Mouse (Mus musculus): ENCODE measurements around the gene Ttc6. TPM values are rescaled to one million over a fixed set of nuclear protein-coding genes. Genes with fewer than 3 reads are reported as not detected.

Ttc6 gene
- polyA plus RNA-seq, 1 experiment from 2014 or later = 0.20 TPM

- under 1% methylated on average over 62 of the region's 63 CpGs for WGBS
- Histone ChIP-seq H3K9me3 (no peaks in the 10 kb centered on the region), H3K4me3 (peak overlapping the region; percentile 40), H3K4me2 (replicated peaks) (peak overlapping the region; percentile 65), H3K9ac (0 out of 2 replicates have a peak overlapping the region, but pooled peaks have one; percentile 43), H3K4me1 (peaks cover 34% of the 10 kb centered on the region), H3K27ac (no peak overlapping the region), H3K36me3 (no peaks in the 10 kb centered on the region), H3K27me3 (peaks cover 88% of the 10 kb centered on the region)
- peak; percentile 38; the same call in 1 of the 2 replicates for ATAC-seq (ENCODE audit: low FRiP score, low read depth)
Observed at GRCm38 (mm10) chr12:57538588-57539550, 25.0 kb upstream of the Ttc6 start.

GRCm38 (mm10) chr12:57539551-57539985 lies 24.3 kb upstream of the Ttc6 start:
- no peaks in the 10 kb centered on the region for H3K36me3 ChIP-seq
- H3K9me3 ChIP-seq = no peaks in the 10 kb centered on the region
- ATAC-seq (ENCODE audit: low FRiP score, low read depth) = no peak
- peak overlapping the region; percentile 40; the same call in 1 of the 2 replicates for H3K4me3 ChIP-seq
- WGBS = 1% methylated on average over 10 of the region's 10 CpGs
- H3K4me1 ChIP-seq = peaks cover 32% of the 10 kb centered on the region
- H3K27me3 ChIP-seq = peaks cover 88% of the 10 kb centered on the region
- H3K27ac ChIP-seq = no peak overlapping the region
- H3K4me2 ChIP-seq (replicated peaks) = peak overlapping the region; percentile 65; the same call in 1 of the 2 replicates
- H3K9ac ChIP-seq = no peak overlapping the region

- Histone ChIP-seq H3K9me3 (no peaks in the 10 kb centered on the region), H3K27me3 (peaks cover 87% of the 10 kb centered on the region), H3K36me3 (no peaks in the 10 kb centered on the region), H3K4me2 (replicated peaks) (no peak overlapping the region), H3K4me1 (peaks cover 32% of the 10 kb centered on the region), H3K27ac (no peak overlapping the region), H3K4me3 (no peak overlapping the region), H3K9ac (no peak overlapping the region)
- WGBS = 9% methylated on average over 6 of the region's 6 CpGs
- no peak for ATAC-seq (ENCODE audit: low FRiP score, low read depth)
Observed at GRCm38 (mm10) chr12:57541118-57541517, 22.8 kb upstream of the Ttc6 start.

- Histone ChIP-seq H3K4me1 (peaks cover 37% of the 10 kb centered on the region), H3K4me3 (peak overlapping the region; percentile 24)
- ATAC-seq (ENCODE audit: low FRiP score, low read depth) = no peak
Observed at GRCm38 (mm10) chr12:57541931-57542745, 21.8 kb upstream of the Ttc6 start.

GRCm38 (mm10) chr12:57542746-57543626 lies 20.9 kb upstream of the Ttc6 start:
- no peak for ATAC-seq (ENCODE audit: low FRiP score, low read depth)
- Histone ChIP-seq H3K36me3 (no peaks in the 10 kb centered on the region), H3K9ac (no peak overlapping the region), H3K27me3 (peaks cover 92% of the 10 kb centered on the region), H3K27ac (no peak overlapping the region), H3K4me2 (replicated peaks) (peak overlapping the region; percentile 44), H3K9me3 (no peaks in the 10 kb centered on the region), H3K4me1 (peaks cover 37% of the 10 kb centered on the region), H3K4me3 (peak overlapping the region; percentile 24)
- under 1% methylated on average over 63 of the region's 63 CpGs for WGBS

More at GRCm38 (mm10) chr12:57541931-57542745, 21.8 kb upstream of the Ttc6 start:
- no peak overlapping the region for H3K9ac ChIP-seq
- H3K27me3 ChIP-seq = peaks cover 87% of the 10 kb centered on the region
- H3K27ac ChIP-seq = no peak overlapping the region
- H3K4me2 ChIP-seq (replicated peaks) = peak overlapping the region; percentile 44
- H3K9me3 ChIP-seq = no peaks in the 10 kb centered on the region
- WGBS = 2% methylated on average over 46 of the region's 46 CpGs
- no peaks in the 10 kb centered on the region for H3K36me3 ChIP-seq

- H3K4me3 ChIP-seq = no peak overlapping the region
- WGBS = 3% methylated on average over 10 of the region's 10 CpGs
Observed at GRCm38 (mm10) chr12:57543627-57543991, 20.3 kb upstream of the Ttc6 start.

GRCm38 (mm10) chr12:57544641-57545370 lies 19.1 kb upstream of the Ttc6 start:
- Histone ChIP-seq H3K9me3 (no peaks in the 10 kb centered on the region), H3K27ac (no peak overlapping the region), H3K9ac (no peak overlapping the region), H3K4me3 (peak overlapping the region; percentile 54), H3K36me3 (no peaks in the 10 kb centered on the region), H3K4me1 (peaks cover 28% of the 10 kb centered on the region), H3K27me3 (peaks cover 95% of the 10 kb centered on the region), H3K4me2 (replicated peaks) (peak overlapping the region; percentile 96)
- no peak for ATAC-seq (ENCODE audit: low FRiP score, low read depth)
- 1% methylated on average over 31 of the region's 31 CpGs for WGBS

More at GRCm38 (mm10) chr12:57543627-57543991, 20.3 kb upstream of the Ttc6 start:
- Histone ChIP-seq H3K4me1 (peaks cover 33% of the 10 kb centered on the region), H3K36me3 (no peaks in the 10 kb centered on the region), H3K9ac (no peak overlapping the region), H3K27me3 (peaks cover 92% of the 10 kb centered on the region), H3K9me3 (no peaks in the 10 kb centered on the region), H3K4me2 (replicated peaks) (no peak overlapping the region), H3K27ac (no peak overlapping the region)
- ATAC-seq (ENCODE audit: low FRiP score, low read depth) = no peak

GRCm38 (mm10) chr12:57545371-57546241 lies 18.3 kb upstream of the Ttc6 start:
- Histone ChIP-seq H3K4me2 (replicated peaks) (peak overlapping the region; percentile 96), H3K4me1 (peaks cover 34% of the 10 kb centered on the region), H3K4me3 (peak overlapping the region; percentile 54), H3K9me3 (no peaks in the 10 kb centered on the region), H3K9ac (peak overlapping the region; percentile 62), H3K27me3 (peaks cover 99% of the 10 kb centered on the region), H3K36me3 (no peaks in the 10 kb centered on the region), H3K27ac (no peak overlapping the region)
- WGBS = under 1% methylated on average over 99 of the region's 106 CpGs
- peak; percentile 51; the same call in 1 of the 2 replicates for ATAC-seq (ENCODE audit: low FRiP score, low read depth)

GRCm38 (mm10) chr12:57546415-57547201 lies 17.3 kb upstream of the Ttc6 start, which contains the start of gene Foxa1:
Foxa1 (minus strand) TSS chr12:57546916.
- under 1% methylated on average over 32 of the region's 32 CpGs for WGBS
- no peaks in the 10 kb centered on the region for H3K36me3 ChIP-seq
- peak within 1 kb of the TSS; percentile 62 for H3K9ac ChIP-seq
- no peaks in the 10 kb centered on the region for H3K9me3 ChIP-seq
- no peak within 1 kb of the TSS for H3K27ac ChIP-seq
- H3K4me3 ChIP-seq = peak within 1 kb of the TSS; percentile 54
- H3K27me3 ChIP-seq = peaks cover 99% of the 10 kb centered on the region
- peak within 1 kb of the TSS; percentile 96 for H3K4me2 ChIP-seq (replicated peaks)
- peaks cover 34% of the 10 kb centered on the region for H3K4me1 ChIP-seq
- ATAC-seq (ENCODE audit: low FRiP score, low read depth) = no peak

All from limb, embryonic 13.5 days (tissue).